Mouse (Mus musculus): ENCODE results near the gene Galnt17.

DNA sequence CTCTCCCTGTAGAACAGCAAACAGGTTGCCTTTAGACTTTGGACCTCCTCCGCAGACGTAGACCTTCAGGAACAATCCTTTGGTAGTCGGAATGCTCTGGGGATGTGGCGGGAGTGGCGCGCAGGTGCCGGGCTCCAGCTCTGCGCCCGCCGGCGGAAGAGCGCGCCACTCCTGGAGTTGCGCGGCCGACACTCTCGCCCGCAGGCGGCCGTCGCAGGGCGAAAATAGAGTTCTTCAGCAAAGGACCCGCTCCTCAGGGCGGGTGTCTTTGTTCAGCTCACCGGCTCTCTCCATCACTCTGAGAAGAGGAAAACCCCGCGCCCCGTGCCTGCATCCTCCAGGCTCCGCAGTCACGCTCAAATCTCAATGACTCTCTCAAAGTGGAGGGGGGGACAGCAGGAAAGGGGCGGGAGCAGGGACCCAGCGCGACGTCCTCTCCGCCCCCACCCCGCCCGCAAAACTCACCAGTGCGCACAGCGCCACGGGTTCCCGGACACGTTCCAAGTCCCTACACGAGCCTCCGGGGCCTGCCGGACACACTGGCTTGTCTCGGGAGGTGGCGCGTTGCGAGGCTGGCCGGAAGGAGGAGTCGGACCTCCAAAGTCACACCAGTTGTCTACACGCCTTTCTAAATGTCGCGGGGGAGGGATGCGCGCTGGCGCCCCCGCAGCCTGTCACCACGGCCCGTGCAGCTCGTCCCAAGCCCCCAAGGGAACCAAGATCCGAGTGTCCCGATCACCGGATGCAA lies 1.2 kb downstream of the Galnt17 start:
- TF ChIP-seq CTCF (IDR thresholded peaks at IDR 0.05), result no peak
- no peak for TF ChIP-seq EP300 (IDR thresholded peaks at IDR 0.05)
